Mouse (Mus musculus) CH12.LX (cell line): ENCODE measurements around the gene Rad23a. TPM values are rescaled to one million over a fixed set of nuclear protein-coding genes. Genes with fewer than 3 reads are reported as not detected.
A peak's percentile ranks its signal among the peaks of the same experiment; 100 is the strongest.

Experiments
- DNase-seq: peaks from one replicate; pipeline ENCODE4 v3.0.0-alpha.2; 2013; ENCODE audit errors: extremely low read depth
- H3K27ac ChIP-seq: 2 replicates; pipeline ENCODE4 v1.5.1; 2012; ENCODE audit warnings: low read depth, mild to moderate bottlenecking, control low read depth, moderate library complexity; ENCODE audit not compliant: insufficient read depth
- H3K27me3 ChIP-seq: replicated peaks from 2 replicates; pipeline ENCODE3; 2012; ENCODE audit warnings: inconsistent platforms
- H3K36me3 ChIP-seq, 2 experiments: replicated peaks in 1 of 2; 2 replicates each; pipeline versions ENCODE3 to v1.6.1; 2012; ENCODE audit warnings: inconsistent platforms in 1 of 2, low read length in 1 of 2, mild to moderate bottlenecking in 1 of 2, mixed read lengths in 1 of 2, moderate library complexity in 1 of 2; ENCODE audit not compliant: control insufficient read depth in 1 of 2, insufficient read depth in 1 of 2
- H3K4me1 ChIP-seq, 2 experiments: 2 replicates each; pipeline ENCODE4 v1.6.1; 2012; ENCODE audit warnings: inconsistent platforms in 1 of 2, moderate library complexity in 1 of 2; ENCODE audit not compliant: insufficient read depth in 2 of 2, control insufficient read depth in 1 of 2
- H3K4me2 ChIP-seq: 2 replicates; pipeline ENCODE4 v1.6.1; 2012; ENCODE audit warnings: low read depth, mild to moderate bottlenecking, control low read depth; ENCODE audit not compliant: poor library complexity, insufficient read depth, severe bottlenecking
- H3K4me3 ChIP-seq, 3 experiments: fragments of 150-350 bp in 1 of 3; sonication (generic) in 1 of 3; replicated peaks in 1 of 3; 2 replicates each; pipeline versions ENCODE3 to v1.5.1; 2011 to 2012; ENCODE audit warnings: low read depth in 2 of 3, low read length in 2 of 3, mild to moderate bottlenecking in 2 of 3, moderate library complexity in 2 of 3, control low read depth in 1 of 3, improper control_type of control experiment in 1 of 3, inconsistent platforms in 1 of 3, mixed read lengths in 1 of 3; ENCODE audit not compliant: poor library complexity in 1 of 3
- H3K79me2 ChIP-seq: replicated peaks from 2 replicates; pipeline ENCODE4 v1.6.1; 2012; ENCODE audit warnings: mild to moderate bottlenecking, moderate library complexity; ENCODE audit not compliant: control insufficient read depth, poor library complexity, insufficient read depth, severe bottlenecking; ENCODE audit errors: extremely low read depth
- H3K9ac ChIP-seq: 2 replicates; pipeline ENCODE4 v1.6.1; 2012; ENCODE audit warnings: low read depth, mild to moderate bottlenecking, control low read depth, moderate library complexity; ENCODE audit not compliant: insufficient read depth
- H3K9me3 ChIP-seq: replicated peaks from 2 replicates; pipeline ENCODE3; 2012; ENCODE audit warnings: low read length, inconsistent platforms, mixed read lengths
- BHLHE40 ChIP-seq: IDR thresholded peaks from 2 replicates; pipeline ENCODE4 v1.6.1; 2011; ENCODE audit warnings: mild to moderate bottlenecking, low read depth, low read length, improper control_type of control experiment
- CHD1 ChIP-seq: IDR thresholded peaks from 2 replicates; pipeline ENCODE4 v1.6.1; 2012; ENCODE audit warnings: low read depth, low read length, improper control_type of control experiment, inconsistent platforms
- CHD2 ChIP-seq: IDR thresholded peaks from 2 replicates; pipeline ENCODE4 v1.6.1; 2011; ENCODE audit warnings: low read length, improper control_type of control experiment
- E2F4 ChIP-seq: IDR thresholded peaks from 2 replicates; pipeline ENCODE4 v1.6.1; 2011; ENCODE audit warnings: low read depth, low read length, improper control_type of control experiment; ENCODE audit not compliant: insufficient replicate concordance
- ELF1 ChIP-seq: IDR thresholded peaks from 2 replicates; pipeline ENCODE4 v1.6.1; 2014; ENCODE audit warnings: low read depth, mild to moderate bottlenecking, inconsistent platforms, low read length, improper control_type of control experiment
- EP300 ChIP-seq: IDR thresholded peaks from 2 replicates; pipeline ENCODE4 v1.6.1; 2011; ENCODE audit warnings: low read length, improper control_type of control experiment
- GABPA ChIP-seq: IDR thresholded peaks from 2 replicates; pipeline ENCODE4 v1.6.1; 2012; ENCODE audit warnings: low read depth, low read length, improper control_type of control experiment, inconsistent platforms; ENCODE audit not compliant: insufficient replicate concordance
- IRF4 ChIP-seq: IDR thresholded peaks from 2 replicates; pipeline ENCODE4 v1.6.1; 2014; ENCODE audit warnings: low read depth, mild to moderate bottlenecking, inconsistent platforms, low read length, improper control_type of control experiment
- JUN ChIP-seq: IDR thresholded peaks from 2 replicates; pipeline ENCODE4 v1.6.1; 2011; ENCODE audit warnings: low read depth, mild to moderate bottlenecking, low read length, improper control_type of control experiment, moderate library complexity; ENCODE audit not compliant: insufficient read depth
- JUND ChIP-seq: conservative IDR thresholded peaks from 2 replicates; pipeline ENCODE4 v1.6.1; 2011; ENCODE audit warnings: low read depth, low read length, improper control_type of control experiment
- MAFK ChIP-seq: IDR thresholded peaks from 2 replicates; pipeline ENCODE4 v1.6.1; 2011; ENCODE audit warnings: low read length, improper control_type of control experiment; ENCODE audit not compliant: insufficient replicate concordance
- MXI1 ChIP-seq: IDR thresholded peaks from 2 replicates; pipeline ENCODE4 v1.6.1; 2011; ENCODE audit warnings: mild to moderate bottlenecking, low read depth, low read length, improper control_type of control experiment
- NELFE ChIP-seq: IDR thresholded peaks from 2 replicates; pipeline ENCODE4 v1.6.1; 2011; ENCODE audit warnings: low read depth, low read length, improper control_type of control experiment
- NRF1 ChIP-seq: IDR thresholded peaks from 2 replicates; pipeline ENCODE4 v1.6.1; 2014; ENCODE audit warnings: low read depth, mild to moderate bottlenecking, inconsistent platforms, low read length, improper control_type of control experiment, moderate library complexity
- POLR2A ChIP-seq: IDR thresholded peaks from 2 replicates; pipeline ENCODE4 v1.6.1; 2011; ENCODE audit warnings: low read depth, mild to moderate bottlenecking, improper control_type of control experiment, low read length
- POLR2AphosphoS2 ChIP-seq: IDR thresholded peaks from 2 replicates; pipeline ENCODE4 v1.6.1; 2011; ENCODE audit warnings: low read depth, low read length, improper control_type of control experiment
- RAD21 ChIP-seq: IDR thresholded peaks from 2 replicates; pipeline ENCODE4 v1.6.1; 2011; ENCODE audit warnings: low read depth, mild to moderate bottlenecking, low read length, improper control_type of control experiment, moderate library complexity
- RCOR1 ChIP-seq: conservative IDR thresholded peaks from 2 replicates; pipeline ENCODE4 v1.6.1; 2012; ENCODE audit warnings: low read depth, mild to moderate bottlenecking, inconsistent platforms, low read length, improper control_type of control experiment
- SMC3 ChIP-seq: IDR thresholded peaks from 2 replicates; pipeline ENCODE4 v1.6.1; 2011; ENCODE audit warnings: low read depth, low read length, improper control_type of control experiment
- TBP ChIP-seq: conservative IDR thresholded peaks from 2 replicates; pipeline ENCODE4 v1.6.1; 2011; ENCODE audit warnings: low read depth, low read length, improper control_type of control experiment
- USF1 ChIP-seq: IDR thresholded peaks from 2 replicates; pipeline ENCODE4 v1.6.1; 2014; ENCODE audit warnings: low read depth, mild to moderate bottlenecking, inconsistent platforms, low read length, improper control_type of control experiment
- USF2 ChIP-seq: conservative IDR thresholded peaks from 2 replicates; pipeline ENCODE4 v1.6.1; 2011; ENCODE audit warnings: low read depth, low read length, improper control_type of control experiment
- ZC3H11A ChIP-seq: IDR thresholded peaks from 2 replicates; pipeline ENCODE4 v1.6.1; 2012; ENCODE audit warnings: low read depth, mild to moderate bottlenecking, inconsistent platforms, low read length, improper control_type of control experiment
- ZKSCAN1 ChIP-seq: IDR thresholded peaks from 2 replicates; pipeline ENCODE4 v1.6.1; 2012; ENCODE audit warnings: low read depth, inconsistent platforms, low read length, improper control_type of control experiment, borderline replicate concordance
- ZNF384 ChIP-seq: IDR thresholded peaks from 2 replicates; pipeline ENCODE4 v1.6.1; 2012; ENCODE audit warnings: low read depth, low read length, improper control_type of control experiment, inconsistent platforms
- dilution Hi-C: fragments of 300-500 bp; cut with MboI; formaldehyde crosslinking; loops from 2 replicates; pipeline ENCODE4 v1.14.3; 2020; ENCODE audit warnings: low sequenced_read_pairs; ENCODE audit not compliant: extremely low pct_unique_long_range_greater_than_20kb, extremely low pct_ligation_motif_present
- in situ Hi-C: fragments of 300-500 bp; cut with MboI; formaldehyde crosslinking; loops from 3 replicates; pipeline ENCODE4 v1.14.3; 2019; ENCODE audit warnings: low sequenced_read_pairs, low pct_ligation_motif_present, low pct_unique_long_range_greater_than_20kb, mixed read lengths
- polyA plus RNA-seq: library from polyadenylated mRNA; unstranded; fragments of >175 nt; gene quantifications from 2 replicates; pipeline ENCODE4 v1.2.1, GENCODE M21; 2012; ENCODE audit warnings: low read depth; ENCODE audit not compliant: insufficient read length
- total RNA-seq, 2 experiments: library from RNA; depleted of rRNA; stranded (reverse); fragments of 300-350 nt in 1 of 2; fragments of >200 nt in 1 of 2; gene quantifications; 2 replicates each; pipeline ENCODE4 v1.2.3; 2012 to 2014

The Rad23a gene
- total and polyA plus RNA-seq, 3 experiments: 66.5 to 135 (median 115) TPM

- no peak for DNase-seq
- dilution Hi-C loops: no loop called here
- Histone ChIP-seq H3K9ac (no peak overlapping the region), H3K4me2 (no peak overlapping the region), H3K9me3 (no peaks in the 10 kb centered on the region), H3K79me2 (no peaks in the 10 kb centered on the region), H3K27me3 (peaks cover 20% of the 10 kb centered on the region)
- in situ Hi-C loops: loop anchor here (5.0 to 10.0 kb wide), 2 partner anchors 99 to 237 kb away; no protein-coding TSS in a partner anchor
- no peak for TF ChIP-seq POLR2A
- no peak for TF ChIP-seq GABPA
- TF ChIP-seq, all 38 proteins: peak for 0
- H3K27ac ChIP-seq: no peak overlapping the region
- no peaks in the 10 kb centered on the region for H3K36me3 ChIP-seq
- peaks cover 2 to 12% of the 10 kb centered on the region in 2 experiments; a peak in 2 of 4 replicates for H3K4me1 ChIP-seq
- H3K4me3 ChIP-seq: no peak overlapping the region
These were observed 26.3 kb downstream of the Rad23a start for GRCm38 (mm10) chr8:84814240-84814554.

GRCm38 (mm10) chr8:84813830-84814229, 26.6 kb downstream of the Rad23a start:
- H3K27ac ChIP-seq: no peak overlapping the region
- H3K9me3 ChIP-seq: no peaks in the 10 kb centered on the region
- no peaks in the 10 kb centered on the region for H3K36me3 ChIP-seq
- peaks cover 2 to 12% of the 10 kb centered on the region in 2 experiments; a peak in 2 of 4 replicates for H3K4me1 ChIP-seq
- in situ Hi-C loops: loop anchor here (5.0 to 10.0 kb wide), 2 partner anchors 99 to 237 kb away; no protein-coding TSS in a partner anchor
- no peak for TF ChIP-seq BHLHE40
- TF ChIP-seq NELFE: no peak
- no peak for TF ChIP-seq ELF1
- TF ChIP-seq ZKSCAN1: no peak
- no peak for TF ChIP-seq SMC3
- no peak for TF ChIP-seq JUN
- peaks cover 24% of the 10 kb centered on the region for H3K27me3 ChIP-seq
- no peak overlapping the region for H3K4me3 ChIP-seq
- no peak overlapping the region for H3K9ac ChIP-seq
- no peak for DNase-seq
- dilution Hi-C loops: no loop called here
- no peak overlapping the region for H3K4me2 ChIP-seq
- H3K79me2 ChIP-seq: no peaks in the 10 kb centered on the region

DNA sequence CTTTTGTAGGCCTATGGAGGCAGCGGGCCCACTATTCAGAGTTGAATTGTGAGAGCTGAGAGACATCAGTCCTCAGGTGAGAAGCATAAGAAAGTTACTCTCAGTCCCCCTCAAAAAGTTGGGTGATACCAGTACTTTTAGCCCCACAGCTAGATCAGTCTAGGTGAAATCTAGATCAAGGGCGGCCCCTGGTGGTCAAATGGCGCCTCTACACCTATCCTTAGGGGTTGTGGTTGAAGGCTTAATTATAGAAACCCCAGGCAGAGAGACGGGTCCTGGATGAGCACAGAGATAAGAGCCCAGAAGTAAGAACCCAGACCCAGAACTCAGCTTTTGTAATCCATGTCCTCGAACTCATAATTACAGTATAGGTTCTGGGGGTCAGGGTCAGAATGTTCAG, 27.4 kb downstream of the Rad23a start:
- no peaks in the 10 kb centered on the region for H3K9me3 ChIP-seq
- H3K9ac ChIP-seq: no peak overlapping the region
- dilution Hi-C loops (no loop called here), in situ Hi-C loops (loop anchor here (5.0 to 10.0 kb wide), 2 partner anchors 98 to 236 kb away; no protein-coding TSS in a partner anchor)
- peak; percentile 80 for DNase-seq
- H3K4me1 ChIP-seq: peaks cover 2 to 12% of the 10 kb centered on the region in 2 experiments; a peak in 2 of 4 replicates
- H3K79me2 ChIP-seq: no peaks in the 10 kb centered on the region
- H3K4me3 ChIP-seq: no peak overlapping the region
- peaks cover 31% of the 10 kb centered on the region for H3K27me3 ChIP-seq
- no peak overlapping the region for H3K27ac ChIP-seq
- H3K36me3 ChIP-seq: no peaks in the 10 kb centered on the region
- H3K4me2 ChIP-seq: no peak overlapping the region
- TF ChIP-seq USF1 (no peak), ZKSCAN1 (no peak), MXI1 (no peak), JUN (no peak), USF2 (no peak), ZNF384 (no peak), RCOR1 (no peak), NRF1 (0 out of 2 replicates have a peak, but pooled peaks have one; percentile 22), SMC3 (peak; percentile 93), ZC3H11A (peak; percentile 75), CHD1 (no peak), NELFE (peak; percentile 56; the same call in 1 of the 2 replicates), JUND (peak; percentile 33; the same call in 1 of the 2 replicates), RAD21 (peak; percentile 96), CHD2 (no peak), EP300 (no peak), POLR2AphosphoS2 (no peak), POLR2A (no peak), IRF4 (peak; percentile 27; the same call in 1 of the 2 replicates), E2F4 (no peak), BHLHE40 (no peak; the same call in 1 of the 2 replicates), TBP (no peak), MAFK (no peak)
